Mouse (Mus musculus) erythroblast, embryonic 14.5 days (primary cell): ENCODE results near the gene Avp. TPM values are rescaled to one million over a fixed set of nuclear protein-coding genes. Genes with fewer than 3 reads are reported as not detected.
A peak's percentile ranks its signal among the peaks of the same experiment; 100 is the strongest.

Experiments used
- H3K27me3 ChIP-seq: 2 replicates; pipeline ENCODE4 v1.6.1; 2012; ENCODE audit warnings: inconsistent platforms; ENCODE audit not compliant: control insufficient read depth
- H3K36me3 ChIP-seq: 2 replicates; pipeline ENCODE4 v1.6.1; 2012; ENCODE audit warnings: mild to moderate bottlenecking, inconsistent platforms; ENCODE audit not compliant: control insufficient read depth
- H3K4me1 ChIP-seq: 2 replicates; pipeline ENCODE4 v1.6.1; 2012; ENCODE audit warnings: inconsistent platforms; ENCODE audit not compliant: control insufficient read depth
- H3K4me3 ChIP-seq: replicated peaks from 2 replicates; pipeline ENCODE3; 2012; ENCODE audit warnings: moderate library complexity, mild to moderate bottlenecking, inconsistent platforms
- H3K9me3 ChIP-seq: 2 replicates; pipeline ENCODE4 v1.6.1; 2012; ENCODE audit warnings: low read length, inconsistent platforms, mixed read lengths; ENCODE audit not compliant: control insufficient read depth
- GATA1 ChIP-seq: IDR thresholded peaks from 2 replicates; pipeline ENCODE4 v1.6.1; 2012; ENCODE audit warnings: low read length, inconsistent platforms, mixed read lengths
- TAL1 ChIP-seq: IDR thresholded peaks from 3 replicates; pipeline ENCODE4 v1.6.1; 2012; ENCODE audit warnings: low read length, inconsistent platforms, mixed read lengths
- polyA plus RNA-seq: library from polyadenylated mRNA; stranded (reverse); fragments of >175 nt; gene quantifications from 2 replicates; pipeline ENCODE4 v1.2.3, GENCODE M21; 2012

Gene Avp
- polyA plus RNA-seq = not detected in 2 replicates

GRCm38 (mm10) chr2:130582552-130582951, at the start of gene Avp:
Gene Avp, minus strand, starts transcription at chr2:130582554.
- Histone ChIP-seq H3K4me1 (peaks cover 2% of the 10 kb centered on the region), H3K36me3 (no peaks in the 10 kb centered on the region), H3K27me3 (peaks cover 63% of the 10 kb centered on the region), H3K9me3 (no peaks in the 10 kb centered on the region; the same call in 1 of the 2 replicates), H3K4me3 (no peak within 1 kb of the TSS)
- no peak for TF ChIP-seq GATA1
- TF ChIP-seq TAL1 = no peak

DNA sequence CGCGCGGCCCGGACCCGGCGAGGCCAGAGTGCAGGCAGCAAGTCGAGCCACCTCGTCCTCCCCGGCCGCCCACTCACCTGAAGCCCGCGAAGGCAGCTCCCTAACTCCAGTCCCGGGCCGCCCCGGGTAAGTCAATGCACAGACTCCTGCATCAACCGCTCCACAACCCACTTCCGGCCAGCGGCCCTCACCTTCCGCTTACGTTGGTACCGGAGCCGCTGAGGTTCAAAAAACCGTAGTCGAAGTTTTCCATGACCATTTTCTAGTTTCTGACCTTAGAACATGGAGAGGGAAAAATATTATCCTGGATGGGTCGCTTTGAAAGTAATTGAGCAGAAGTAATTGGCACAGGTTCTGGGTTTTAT, 47.5 kb upstream of the Avp start, which contains the start of the genes Fastkd5 and Ubox5:
TSS of gene Fastkd5 (minus strand) at position 189 of the 365 bp plus-strand sequence.
TSS of gene Ubox5 (minus strand) at position 200 of the 365 bp plus-strand sequence.
- peaks cover 9% of the 10 kb centered on the region; the same call in 1 of the 2 replicates for H3K9me3 ChIP-seq
- H3K4me1 ChIP-seq = peaks cover 34% of the 10 kb centered on the region
- TF ChIP-seq TAL1 (no peak), GATA1 (no peak)
- peaks cover 31% of the 10 kb centered on the region for H3K27me3 ChIP-seq
- H3K4me3 ChIP-seq = peak within 1 kb of the TSS; percentile 99
- H3K36me3 ChIP-seq = peaks cover 32% of the 10 kb centered on the region

- Histone ChIP-seq H3K4me3 (peak overlapping the region; percentile 99), H3K27me3 (peaks cover 25% of the 10 kb centered on the region), H3K4me1 (peaks cover 29% of the 10 kb centered on the region), H3K9me3 (peaks cover 3% of the 10 kb centered on the region; the same call in 1 of the 2 replicates), H3K36me3 (peaks cover 34% of the 10 kb centered on the region)
- TF ChIP-seq GATA1 (no peak), TAL1 (no peak)
These were observed 46.9 kb upstream of the Avp start for GRCm38 (mm10) chr2:130629080-130629838.

- peaks cover 17% of the 10 kb centered on the region for H3K27me3 ChIP-seq
- peaks cover 40% of the 10 kb centered on the region for H3K36me3 ChIP-seq
- TF ChIP-seq TAL1 (no peak), GATA1 (no peak)
- H3K9me3 ChIP-seq = no peaks in the 10 kb centered on the region
- H3K4me1 ChIP-seq = peaks cover 25% of the 10 kb centered on the region
- peak overlapping the region; percentile 99 for H3K4me3 ChIP-seq
These were observed 46.1 kb upstream of the Avp start for GRCm38 (mm10) chr2:130628424-130628823.

DNA sequence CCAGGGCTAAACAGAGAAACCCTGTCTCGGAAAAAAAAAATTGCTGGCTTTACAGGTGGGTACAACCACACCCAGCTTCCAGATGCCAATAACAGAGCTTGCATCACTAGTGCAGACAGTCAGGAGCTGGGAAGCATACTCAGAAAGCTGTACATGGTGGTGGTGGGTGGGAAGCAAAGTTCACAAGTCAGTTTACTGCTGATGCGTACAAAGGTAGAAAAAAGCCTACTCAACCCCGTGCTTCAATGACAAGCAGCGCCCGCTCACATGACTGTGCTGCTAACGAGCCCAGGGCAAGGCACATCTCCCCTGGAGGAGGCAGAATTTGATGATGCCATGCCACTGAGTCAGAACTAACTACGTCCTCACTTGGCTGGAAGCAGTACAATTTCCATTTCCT, 36.6 kb upstream of the Avp start:
- H3K36me3 ChIP-seq = peaks cover 74% of the 10 kb centered on the region
- H3K4me3 ChIP-seq = no peak overlapping the region
- H3K4me1 ChIP-seq = no peaks in the 10 kb centered on the region
- H3K9me3 ChIP-seq = no peaks in the 10 kb centered on the region
- TF ChIP-seq GATA1 (no peak), TAL1 (no peak)
- H3K27me3 ChIP-seq = no peaks in the 10 kb centered on the region

GRCm38 (mm10) chr2:130613091-130613490, 30.7 kb upstream of the Avp start:
- Histone ChIP-seq H3K4me3 (no peak overlapping the region), H3K27me3 (no peaks in the 10 kb centered on the region), H3K36me3 (peaks cover 41% of the 10 kb centered on the region), H3K4me1 (peaks cover 4% of the 10 kb centered on the region), H3K9me3 (no peaks in the 10 kb centered on the region)
- TF ChIP-seq TAL1 (no peak), GATA1 (no peak)

DNA sequence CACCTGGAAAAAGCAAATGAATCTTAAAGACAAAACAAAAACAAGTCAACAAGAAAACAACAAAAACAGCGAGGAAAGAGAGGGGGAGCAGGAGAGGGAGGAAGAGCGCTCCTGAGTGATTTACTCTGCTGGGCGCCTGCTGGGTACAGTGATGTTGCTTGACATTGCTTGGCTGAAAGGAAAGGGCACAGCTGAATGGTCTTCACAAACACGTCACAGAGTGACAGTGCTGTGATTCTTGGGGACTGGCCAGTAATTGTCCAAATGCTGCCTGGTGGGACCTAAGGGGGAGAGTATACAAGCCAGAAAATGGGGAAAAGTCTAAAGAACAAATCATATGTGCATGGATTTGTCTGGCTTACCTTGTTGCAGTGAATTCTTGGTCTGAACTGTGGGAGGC, 19.8 kb upstream of the Avp start:
- H3K27me3 ChIP-seq = no peaks in the 10 kb centered on the region
- peaks cover 62% of the 10 kb centered on the region for H3K36me3 ChIP-seq
- TF ChIP-seq TAL1 = no peak
- no peak for TF ChIP-seq GATA1
- H3K4me3 ChIP-seq = no peak overlapping the region
- H3K9me3 ChIP-seq = no peaks in the 10 kb centered on the region
- H3K4me1 ChIP-seq = peaks cover 17% of the 10 kb centered on the region

GRCm38 (mm10) chr2:130598399-130598798, 16.0 kb upstream of the Avp start:
- peaks cover 73% of the 10 kb centered on the region for H3K36me3 ChIP-seq
- no peak overlapping the region for H3K4me3 ChIP-seq
- H3K9me3 ChIP-seq = no peaks in the 10 kb centered on the region
- no peaks in the 10 kb centered on the region for H3K27me3 ChIP-seq
- H3K4me1 ChIP-seq = peaks cover 13% of the 10 kb centered on the region
- TF ChIP-seq GATA1 = no peak
- no peak for TF ChIP-seq TAL1

GRCm38 (mm10) chr2:130597601-130598010, 15.3 kb upstream of the Avp start:
- Histone ChIP-seq H3K27me3 (no peaks in the 10 kb centered on the region), H3K9me3 (no peaks in the 10 kb centered on the region), H3K4me3 (no peak overlapping the region), H3K4me1 (peaks cover 13% of the 10 kb centered on the region), H3K36me3 (peaks cover 69% of the 10 kb centered on the region)
- TF ChIP-seq TAL1 (no peak), GATA1 (no peak)

- Histone ChIP-seq H3K9me3 (no peaks in the 10 kb centered on the region), H3K27me3 (no peaks in the 10 kb centered on the region), H3K36me3 (peaks cover 74% of the 10 kb centered on the region), H3K4me1 (peaks cover 13% of the 10 kb centered on the region), H3K4me3 (no peak overlapping the region)
- TF ChIP-seq TAL1 (no peak), GATA1 (no peak)
These were observed 13.2 kb upstream of the Avp start for GRCm38 (mm10) chr2:130595596-130595995.
